Mouse (Mus musculus): ENCODE measurements around the gene Hpn.

Gene Hpn

DNA sequence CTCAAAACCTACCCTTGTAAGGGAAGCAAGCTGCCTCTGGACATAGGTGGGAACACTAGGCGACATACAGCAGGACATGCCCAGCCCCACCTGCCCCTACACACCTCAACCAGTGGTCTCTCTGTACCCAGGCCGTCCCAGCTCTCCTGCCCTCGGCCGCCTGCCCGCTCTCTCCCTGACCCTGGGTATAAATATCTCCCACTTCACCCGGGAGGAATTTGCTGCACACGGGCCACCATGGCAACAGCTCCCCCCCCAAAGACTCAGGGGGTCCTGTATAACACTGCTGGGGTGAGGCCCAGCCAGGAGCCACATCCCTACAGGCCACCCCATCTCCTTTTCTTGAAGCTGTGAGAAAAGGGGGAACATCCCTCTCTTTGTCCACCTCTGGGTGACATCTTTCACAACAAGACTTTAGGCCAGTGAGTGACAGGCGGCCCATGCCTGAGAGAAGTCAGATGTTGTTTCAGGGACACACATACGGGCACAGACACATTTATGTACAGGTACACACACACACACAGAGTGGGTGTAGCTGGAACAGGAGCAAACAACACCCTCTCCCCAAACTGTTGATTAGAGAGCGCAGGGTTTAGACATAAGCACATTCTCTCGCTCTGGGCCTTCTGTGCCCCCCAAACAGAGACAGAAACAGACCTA is 60.3 kb downstream of the Hpn start:
- DNase-seq (ENCODE audit: low spot score in 2 of 2): no peak

DNA sequence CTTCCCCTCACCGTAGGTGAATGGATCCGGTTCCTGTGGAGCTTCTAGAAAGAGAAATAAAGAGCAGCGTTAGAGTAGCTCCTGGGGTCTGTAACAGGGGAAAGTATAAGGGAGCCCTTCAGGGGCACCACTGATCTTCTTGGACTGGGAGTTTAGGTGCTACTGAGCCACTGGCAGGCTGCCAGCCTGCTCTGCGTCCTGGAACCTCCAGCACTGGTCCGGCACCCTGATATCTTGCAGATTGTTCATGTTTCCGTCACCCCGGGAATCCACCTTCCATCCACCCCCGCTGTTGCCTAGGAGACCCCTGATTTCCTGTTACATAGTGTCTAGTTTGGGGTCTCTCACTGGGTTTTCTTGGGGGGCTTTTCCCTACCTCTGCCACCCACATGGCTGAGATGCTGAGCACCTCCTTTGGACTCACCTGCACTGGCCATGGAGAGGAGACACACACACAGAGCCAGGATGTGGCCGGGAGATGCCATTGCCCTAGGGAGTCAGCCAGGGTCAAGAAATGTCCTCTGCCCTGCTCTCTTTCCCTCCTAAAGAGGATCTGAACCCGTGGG is 61.1 kb downstream of the Hpn start:
- DNase-seq (ENCODE audit: low spot score in 2 of 2): no peak

DNA sequence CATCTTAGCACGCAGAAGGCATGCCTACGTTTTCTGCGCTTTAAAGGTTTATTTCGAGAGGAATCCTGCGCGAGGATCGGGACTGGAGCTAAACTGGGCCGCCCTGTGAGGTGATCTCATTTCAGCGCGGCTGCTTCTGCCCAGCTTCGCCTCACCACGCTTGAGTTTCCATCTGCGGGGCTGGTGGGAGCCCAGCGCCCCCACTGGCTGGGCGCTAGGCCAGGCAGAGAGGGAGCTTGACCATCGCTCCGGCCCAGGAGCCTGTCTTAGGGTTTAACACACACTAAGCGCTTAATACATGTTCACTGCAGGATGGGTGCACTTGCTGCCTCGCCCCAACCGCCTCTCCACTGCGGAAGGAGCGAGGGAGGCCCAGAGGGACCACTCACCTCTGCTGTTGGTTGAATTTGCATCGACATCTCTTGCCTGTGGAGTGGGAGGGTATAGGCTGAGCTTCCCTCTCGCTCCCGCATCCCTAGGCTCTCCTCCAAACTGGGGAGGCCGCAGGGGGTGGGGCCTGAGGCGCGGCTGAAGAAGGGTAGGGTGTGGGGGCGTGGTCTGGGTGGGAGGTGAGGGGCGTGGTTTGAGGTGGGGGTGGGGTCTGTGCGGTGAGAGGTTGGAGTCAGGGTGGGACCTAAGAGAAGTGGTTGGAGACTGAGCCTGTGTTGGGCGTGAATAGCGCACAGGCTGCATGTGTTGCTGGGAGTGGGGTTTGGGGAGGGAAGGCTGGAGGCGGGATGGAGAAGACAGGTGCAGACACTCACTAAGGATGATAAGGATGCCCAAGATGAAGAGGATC is 62.3 kb downstream of the Hpn start:
- DNase-seq (ENCODE audit: low spot score in 2 of 2): no peak

DNA sequence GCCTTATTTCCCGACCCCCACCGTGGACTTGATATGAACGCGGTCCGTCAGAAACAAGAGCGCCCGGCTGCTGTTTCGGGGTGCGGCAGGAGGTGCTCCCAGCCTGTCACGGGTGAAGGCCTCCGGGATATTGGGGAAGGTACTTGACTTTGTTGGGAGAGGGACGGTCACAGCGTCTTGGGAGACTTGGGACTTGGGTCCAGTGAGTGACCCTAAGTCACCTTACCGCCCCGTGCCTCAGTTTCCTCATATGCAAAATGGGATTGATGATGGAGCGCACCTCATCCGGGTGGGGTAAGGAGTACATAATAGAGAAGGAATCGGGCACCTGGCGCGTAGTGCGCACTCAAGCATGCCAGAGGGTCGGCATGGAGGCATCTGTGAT is 62.8 kb downstream of the Hpn start:
- no peak for DNase-seq (ENCODE audit: low spot score in 2 of 2)

DNA sequence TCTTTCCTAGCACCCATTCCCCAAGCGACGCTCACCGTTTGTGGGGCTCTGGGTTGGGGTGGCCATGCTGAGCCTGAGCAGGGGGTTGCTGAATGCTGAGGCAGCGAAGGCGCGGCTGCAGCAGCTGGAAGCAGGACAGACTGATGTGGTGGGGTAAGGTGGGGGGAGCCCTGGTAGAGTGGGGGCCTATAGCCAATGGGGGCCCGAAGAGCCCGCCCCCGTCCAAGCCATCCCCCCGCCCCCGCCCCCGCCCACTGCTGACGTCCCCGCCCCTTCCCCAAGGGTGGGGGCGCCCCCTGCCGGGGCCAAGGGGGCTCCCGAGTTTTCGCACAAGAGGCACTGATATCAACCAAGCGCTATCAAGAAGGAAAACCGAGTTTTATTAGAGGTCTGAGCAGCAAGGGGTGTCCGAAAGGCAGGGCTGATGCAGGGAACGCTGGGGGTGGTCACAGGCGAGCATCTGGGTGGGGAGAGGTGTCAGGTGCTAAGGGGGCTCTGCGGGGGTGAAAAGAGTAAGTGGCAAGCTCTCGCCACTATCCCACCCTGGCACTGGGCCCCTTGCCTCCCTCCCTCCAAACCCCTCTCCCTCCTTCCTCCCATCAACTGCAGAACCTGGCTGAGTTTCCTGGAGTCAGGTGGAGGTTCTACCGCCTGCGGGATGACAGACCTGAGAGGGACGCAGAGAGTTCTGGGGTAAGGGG is 63.6 kb downstream of the Hpn start, which contains the start of gene Fxyd7:
Fxyd7 (minus strand) TSS at position 147 of the 701 bp plus-strand sequence.
- no peak for DNase-seq (ENCODE audit: low spot score in 2 of 2)

DNA sequence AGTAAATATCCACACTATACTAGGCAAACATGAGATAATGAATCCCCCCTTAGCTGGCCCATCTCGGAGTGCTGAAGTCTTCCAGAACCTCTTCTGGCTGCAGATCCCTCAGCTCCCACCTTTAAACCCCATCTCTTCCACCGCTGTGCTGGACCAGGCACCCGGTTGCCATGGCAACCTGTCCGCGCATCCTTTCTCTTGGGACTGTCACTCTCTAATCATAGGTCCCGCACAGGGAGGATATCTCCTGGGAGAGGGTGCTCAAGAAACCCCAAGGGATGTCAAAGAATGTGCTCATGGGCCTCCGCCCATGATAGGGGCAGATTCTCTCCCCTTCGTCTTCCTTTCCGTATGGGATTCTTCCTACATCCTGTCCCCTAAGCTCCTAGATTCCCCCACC is 64.2 kb downstream of the Hpn start:
- no peak for DNase-seq (ENCODE audit: low spot score in 2 of 2)

DNA sequence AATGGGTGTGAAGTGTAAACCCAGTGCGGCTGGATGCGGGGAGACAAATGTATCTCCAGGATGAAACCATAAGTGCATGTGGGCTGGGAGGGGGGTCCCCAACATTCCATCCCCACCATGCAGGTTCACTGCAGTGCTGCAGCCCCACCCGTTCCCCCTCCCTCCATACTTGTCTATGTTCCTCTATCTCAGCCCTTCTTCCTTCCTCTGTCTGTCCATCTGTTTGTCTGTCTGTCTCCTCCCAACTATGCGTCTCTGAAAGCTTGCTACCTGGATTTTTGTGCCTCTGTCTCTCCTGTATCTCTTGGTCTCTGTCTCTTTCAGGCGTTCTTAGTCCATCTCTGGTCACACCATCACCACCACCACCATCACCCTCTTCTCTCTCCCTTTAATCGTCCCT is 64.6 kb downstream of the Hpn start:
- DNase-seq (ENCODE audit: low spot score in 2 of 2): no peak

DNA sequence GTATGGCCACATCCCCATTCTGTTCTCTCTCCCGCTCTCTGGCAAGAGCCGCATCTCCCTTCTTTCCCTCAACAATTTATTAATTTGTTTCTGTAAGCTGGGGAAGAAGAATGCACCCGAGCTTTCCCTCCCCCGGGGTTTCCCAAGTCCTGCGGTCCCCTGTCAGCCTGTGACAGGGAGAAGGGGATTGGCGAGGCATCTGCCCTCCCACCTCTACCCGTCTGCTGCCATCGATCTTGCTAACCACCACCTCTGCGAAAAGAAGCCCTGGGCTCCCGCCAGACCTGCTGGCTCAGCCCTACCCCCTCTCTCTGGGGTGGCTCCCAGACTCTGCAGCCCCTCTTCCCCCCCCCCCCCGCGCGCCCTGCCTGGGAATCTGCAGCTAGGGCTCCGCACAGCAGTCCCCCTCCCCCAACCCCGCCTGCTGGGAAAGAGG is 65.2 kb downstream of the Hpn start:
- DNase-seq (ENCODE audit: low spot score in 2 of 2): no peak

DNA sequence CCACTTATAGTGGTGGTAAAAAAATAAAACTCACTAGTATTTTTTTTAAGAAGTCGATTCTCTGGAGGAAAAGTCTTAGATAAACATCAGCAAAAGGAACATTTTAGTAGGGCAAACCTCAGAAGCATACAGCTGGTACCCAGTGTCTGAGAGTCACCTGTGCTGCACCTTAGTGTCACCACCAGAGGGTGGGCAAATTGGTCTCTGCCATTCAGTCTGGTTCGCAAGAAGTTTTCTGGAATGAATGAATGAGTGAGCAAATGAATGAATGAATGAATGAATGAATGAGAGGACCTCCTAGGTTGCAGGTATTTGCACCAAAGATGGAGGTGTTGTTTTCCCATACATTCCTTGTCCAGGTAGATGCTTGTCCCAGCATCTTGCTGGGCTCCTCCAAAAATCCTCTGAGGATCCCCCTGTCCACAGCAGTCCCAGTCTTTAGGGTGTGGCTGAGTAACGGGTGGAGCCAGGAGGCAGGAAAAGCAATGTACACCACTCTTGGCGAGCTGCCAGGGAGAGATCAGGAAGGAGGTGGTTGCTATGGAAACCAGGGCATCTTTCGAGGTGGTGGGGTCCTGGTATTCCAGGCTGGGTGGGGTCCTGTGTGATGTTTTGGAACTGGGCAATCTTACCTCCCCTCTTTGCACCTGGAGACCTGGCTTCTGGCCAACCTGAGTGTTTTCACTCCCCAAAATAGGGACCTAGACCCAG is 65.8 kb downstream of the Hpn start:
- no peak for DNase-seq (ENCODE audit: low spot score in 2 of 2)
